Mouse (Mus musculus) heart, postnatal 0 days (tissue): ENCODE measurements around the gene Pdss2. TPM values are rescaled to one million over a fixed set of nuclear protein-coding genes. Genes with fewer than 3 reads are reported as not detected.

Experiments
- ATAC-seq: fragments of 200-750 bp; cut with Nextera tagmentation; 2 replicates; pipeline ENCODE4 v1.8.0; 2017; ENCODE audit warnings: low read depth, moderate number of reproducible peaks, moderate library complexity; ENCODE audit not compliant: insufficient read depth
- DNase-seq: peaks from one replicate; pipeline ENCODE4 v3.0.0-alpha.2; 2016; ENCODE audit warnings: low spot score
- H3K27ac ChIP-seq: fragments of 300-500 bp; sonication (generic); 2 replicates; pipeline ENCODE4 v1.5.1; 2014; ENCODE audit warnings: low read depth, mild to moderate bottlenecking
- H3K27me3 ChIP-seq: fragments of 300-500 bp; sonication (generic); 2 replicates; pipeline ENCODE4 v1.6.1; 2014; ENCODE audit warnings: low read length, mixed read lengths; ENCODE audit not compliant: control insufficient read depth, insufficient read depth
- H3K36me3 ChIP-seq: fragments of 300-500 bp; sonication (generic); replicated peaks from 2 replicates; pipeline ENCODE4 v1.6.1; 2014; ENCODE audit warnings: low read length, mixed read lengths; ENCODE audit not compliant: control insufficient read depth, insufficient read depth
- H3K4me1 ChIP-seq: fragments of 300-500 bp; sonication (generic); 2 replicates; pipeline ENCODE4 v1.6.1; 2014; ENCODE audit warnings: antibody characterized with exemption; ENCODE audit not compliant: control insufficient read depth, insufficient read depth
- H3K4me2 ChIP-seq: fragments of 300-500 bp; sonication (generic); 2 replicates; pipeline ENCODE4 v1.6.1; 2014; ENCODE audit warnings: low read depth, mild to moderate bottlenecking, low read length, moderate library complexity
- H3K4me3 ChIP-seq: fragments of 300-500 bp; sonication (generic); 2 replicates; pipeline ENCODE4 v1.5.1; 2014; ENCODE audit warnings: low read depth, low read length
- H3K9ac ChIP-seq: fragments of 300-500 bp; sonication (generic); replicated peaks from 2 replicates; pipeline ENCODE4 v1.6.1; 2014; ENCODE audit warnings: low read depth, low read length, mixed read lengths
- H3K9me3 ChIP-seq: fragments of 300-500 bp; sonication (generic); replicated peaks from 2 replicates; pipeline ENCODE4 v1.6.1; 2016; ENCODE audit warnings: low read length; ENCODE audit not compliant: control insufficient read depth
- CTCF ChIP-seq: IDR thresholded peaks from 2 replicates; pipeline ENCODE4 v1.5.1; 2016; ENCODE audit warnings: antibody characterized with exemption, control low read depth, low read depth
- EP300 ChIP-seq: IDR thresholded peaks from 2 replicates; pipeline ENCODE4 v1.6.1; 2016; ENCODE audit warnings: antibody characterized with exemption, low read depth
- WGBS: fragments of 180-500 bp; shearing (Covaris S2); extraction: QIAGEN DNeasy Blood & Tissue Kit; methylation state at CpG from one replicate; pipeline ENCODE4 v1.1.7; 2014; 5-methylcytosine and 5-hydroxymethylcytosine counted together
- polyA plus RNA-seq: library from polyadenylated mRNA; unstranded; fragments of >200 nt; fragmentation: Nextera tagmentation; extraction: Ambion mirVana; gene quantifications from 2 replicates; pipeline ENCODE4 v1.2.1, GENCODE M21; 2015
- total RNA-seq: library from RNA; depleted of rRNA; stranded (reverse); fragments of >200 nt; gene quantifications from 2 replicates; pipeline ENCODE4 v1.2.3, GENCODE M21; 2014; ENCODE audit warnings: low replicate concordance

Gene Pdss2
- total and polyA plus RNA-seq, 2 experiments from 2014 or later: 14.7 to 28.9 TPM

DNA sequence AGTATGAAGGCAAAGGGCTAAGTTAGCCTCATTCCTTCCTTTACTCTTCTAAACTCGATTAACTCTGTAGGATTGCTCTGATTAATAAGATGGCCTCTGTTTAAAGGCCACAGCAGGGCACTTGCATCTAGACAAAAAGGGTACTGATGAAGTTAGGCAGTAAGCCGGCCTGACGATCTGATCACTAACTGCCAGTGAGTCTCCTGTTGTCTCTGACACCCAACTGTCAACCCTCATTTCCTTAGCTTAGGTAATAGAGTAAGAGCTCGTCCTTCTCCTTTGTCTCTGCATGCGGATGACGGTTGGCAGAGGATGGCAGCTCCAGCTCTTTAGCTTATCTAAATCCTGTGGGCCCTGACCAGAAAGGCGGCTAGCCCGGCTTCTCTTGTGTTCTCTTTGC, 102.1 kb downstream of the Pdss2 start:
- no peak for DNase-seq
- ATAC-seq: no peak
- Histone ChIP-seq H3K4me3 (no peak overlapping the region), H3K4me1 (peaks cover 21% of the 10 kb centered on the region), H3K9ac (no peak overlapping the region), H3K36me3 (no peaks in the 10 kb centered on the region), H3K9me3 (no peaks in the 10 kb centered on the region), H3K27me3 (no peaks in the 10 kb centered on the region), H3K4me2 (no peak overlapping the region), H3K27ac (0 out of 2 replicates have a peak overlapping the region, but pooled peaks have one; percentile 36)
- no peak for TF ChIP-seq EP300
- no peak for TF ChIP-seq CTCF
- WGBS: 49% methylated on average over 8 of the region's 8 CpGs

GRCm38 (mm10) chr10:43329813-43330212, 108.5 kb downstream of the Pdss2 start:
- DNase-seq: no peak
- no peak overlapping the region for H3K4me3 ChIP-seq
- 89% methylated on average over 5 of the region's 5 CpGs for WGBS
- H3K4me2 ChIP-seq: no peak overlapping the region
- H3K36me3 ChIP-seq: no peaks in the 10 kb centered on the region
- no peak for ATAC-seq
- no peaks in the 10 kb centered on the region for H3K9me3 ChIP-seq
- TF ChIP-seq CTCF: no peak
- TF ChIP-seq EP300: no peak
- H3K27me3 ChIP-seq: no peaks in the 10 kb centered on the region
- no peak overlapping the region for H3K9ac ChIP-seq
- H3K27ac ChIP-seq: no peak overlapping the region
- H3K4me1 ChIP-seq: no peaks in the 10 kb centered on the region

- no peak overlapping the region for H3K4me2 ChIP-seq
- no peak overlapping the region for H3K4me3 ChIP-seq
- no peaks in the 10 kb centered on the region for H3K4me1 ChIP-seq
- no peaks in the 10 kb centered on the region for H3K9me3 ChIP-seq
- TF ChIP-seq CTCF: no peak
- no peak for TF ChIP-seq EP300
- no peak overlapping the region for H3K9ac ChIP-seq
- ATAC-seq (no peak), DNase-seq (no peak)
- no peak overlapping the region for H3K27ac ChIP-seq
- H3K27me3 ChIP-seq: no peaks in the 10 kb centered on the region
- 39% methylated on average over 4 of the region's 4 CpGs for WGBS
- H3K36me3 ChIP-seq: no peaks in the 10 kb centered on the region
These were observed 109.4 kb downstream of the Pdss2 start for GRCm38 (mm10) chr10:43330691-43331090.

- Histone ChIP-seq H3K4me3 (no peak overlapping the region), H3K27me3 (no peaks in the 10 kb centered on the region), H3K4me2 (no peak overlapping the region), H3K9ac (no peak overlapping the region), H3K9me3 (no peaks in the 10 kb centered on the region), H3K4me1 (no peaks in the 10 kb centered on the region), H3K36me3 (no peaks in the 10 kb centered on the region), H3K27ac (no peak overlapping the region)
- TF ChIP-seq CTCF (no peak), EP300 (no peak)
- no peak for DNase-seq
- no peak for ATAC-seq
- WGBS: 47% methylated on average over 15 of the region's 15 CpGs
These were observed 110.8 kb downstream of the Pdss2 start for GRCm38 (mm10) chr10:43331931-43332701.

- no peak overlapping the region for H3K27ac ChIP-seq
- no peaks in the 10 kb centered on the region for H3K4me1 ChIP-seq
- no peak overlapping the region for H3K9ac ChIP-seq
- H3K9me3 ChIP-seq: no peaks in the 10 kb centered on the region
- no peaks in the 10 kb centered on the region for H3K36me3 ChIP-seq
- no peak overlapping the region for H3K4me2 ChIP-seq
- ATAC-seq (no peak), DNase-seq (no peak)
- WGBS: 53% methylated on average over 4 of the region's 4 CpGs
- H3K4me3 ChIP-seq: no peak overlapping the region
- no peak for TF ChIP-seq CTCF
- no peak for TF ChIP-seq EP300
- no peaks in the 10 kb centered on the region for H3K27me3 ChIP-seq
These were observed 114.6 kb downstream of the Pdss2 start for GRCm38 (mm10) chr10:43335874-43336273.

DNA sequence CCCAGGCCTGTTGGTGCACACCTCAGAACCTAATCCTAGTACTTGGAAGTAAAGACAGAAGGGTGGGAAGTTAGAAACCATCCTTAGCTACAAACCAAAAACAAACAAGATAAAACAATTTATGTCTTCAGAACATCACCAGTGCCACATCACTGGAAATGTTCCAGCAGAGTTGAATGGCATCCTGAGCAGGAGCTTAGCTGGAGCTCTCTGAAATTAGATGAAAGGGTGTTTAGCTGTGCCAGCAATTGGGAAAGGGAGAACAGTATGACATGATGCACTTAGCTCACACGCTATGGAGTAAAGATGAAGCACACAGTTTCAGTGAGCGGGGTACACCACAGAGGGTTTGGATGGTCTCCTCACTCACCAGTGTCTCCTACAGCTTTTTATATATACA, 115.8 kb downstream of the Pdss2 start:
- no peaks in the 10 kb centered on the region for H3K9me3 ChIP-seq
- H3K4me1 ChIP-seq: no peaks in the 10 kb centered on the region
- H3K27me3 ChIP-seq: no peaks in the 10 kb centered on the region
- TF ChIP-seq CTCF: no peak
- no peak for TF ChIP-seq EP300
- ATAC-seq (no peak), DNase-seq (no peak)
- WGBS: 84% methylated on average over 2 of the region's 2 CpGs
- H3K36me3 ChIP-seq: no peaks in the 10 kb centered on the region
- no peak overlapping the region for H3K27ac ChIP-seq
- H3K4me3 ChIP-seq: no peak overlapping the region
- no peak overlapping the region for H3K4me2 ChIP-seq
- H3K9ac ChIP-seq: no peak overlapping the region
